Mouse (Mus musculus) kidney, adult 11 months (tissue): ENCODE results near the gene Abhd14a.

Experiments
- DNase-seq: peaks from one replicate; pipeline ENCODE4 v3.0.0; 2022

The Abhd14a gene

DNA sequence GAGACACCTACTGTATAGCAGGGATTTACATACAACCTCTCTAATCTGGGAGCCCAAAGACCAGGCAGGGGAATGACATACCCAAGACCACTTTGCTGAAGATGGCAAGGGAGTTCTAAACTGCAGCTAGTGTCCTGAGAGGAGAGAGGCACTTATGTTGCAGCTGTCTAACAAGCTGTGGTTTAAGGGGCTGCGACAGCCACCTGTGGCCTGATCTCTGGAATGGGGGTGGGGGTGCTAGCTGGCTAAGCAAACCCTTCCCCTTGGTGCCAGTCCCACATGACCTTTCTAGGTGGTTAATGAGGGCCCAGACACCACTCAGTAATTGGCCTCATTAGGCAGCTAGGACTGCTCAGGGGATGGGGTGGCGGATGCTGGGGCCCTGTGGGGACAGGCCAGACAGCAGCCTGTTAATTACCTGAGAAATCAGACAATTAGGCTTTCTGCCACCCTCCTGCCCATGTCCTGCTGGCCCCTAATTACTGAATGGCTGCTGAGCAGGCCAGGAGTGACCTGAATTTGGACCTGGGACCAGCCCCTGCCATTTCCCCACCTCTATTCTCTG is 37.3 kb downstream of the Abhd14a start:
- no peak for DNase-seq

DNA sequence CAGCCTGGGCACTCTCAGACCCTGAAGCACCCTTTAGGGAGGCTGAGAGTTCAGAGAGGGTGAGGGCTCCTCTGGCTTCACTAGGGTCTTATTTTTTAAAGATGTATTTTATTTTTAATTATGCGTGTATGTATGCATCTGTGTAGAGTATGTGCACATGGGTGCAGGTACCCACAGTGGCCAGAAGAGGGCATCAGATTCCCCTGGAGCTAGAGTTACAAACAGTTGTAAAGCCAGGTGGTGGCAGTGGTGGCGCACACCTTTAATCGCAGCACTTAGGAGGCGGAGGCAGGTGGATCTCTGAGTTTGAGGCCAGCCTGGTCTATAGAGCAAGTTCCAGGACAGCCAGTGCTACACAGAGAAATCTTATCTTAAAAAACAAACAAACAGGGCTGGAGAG is 38.4 kb downstream of the Abhd14a start:
- no peak for DNase-seq

DNA sequence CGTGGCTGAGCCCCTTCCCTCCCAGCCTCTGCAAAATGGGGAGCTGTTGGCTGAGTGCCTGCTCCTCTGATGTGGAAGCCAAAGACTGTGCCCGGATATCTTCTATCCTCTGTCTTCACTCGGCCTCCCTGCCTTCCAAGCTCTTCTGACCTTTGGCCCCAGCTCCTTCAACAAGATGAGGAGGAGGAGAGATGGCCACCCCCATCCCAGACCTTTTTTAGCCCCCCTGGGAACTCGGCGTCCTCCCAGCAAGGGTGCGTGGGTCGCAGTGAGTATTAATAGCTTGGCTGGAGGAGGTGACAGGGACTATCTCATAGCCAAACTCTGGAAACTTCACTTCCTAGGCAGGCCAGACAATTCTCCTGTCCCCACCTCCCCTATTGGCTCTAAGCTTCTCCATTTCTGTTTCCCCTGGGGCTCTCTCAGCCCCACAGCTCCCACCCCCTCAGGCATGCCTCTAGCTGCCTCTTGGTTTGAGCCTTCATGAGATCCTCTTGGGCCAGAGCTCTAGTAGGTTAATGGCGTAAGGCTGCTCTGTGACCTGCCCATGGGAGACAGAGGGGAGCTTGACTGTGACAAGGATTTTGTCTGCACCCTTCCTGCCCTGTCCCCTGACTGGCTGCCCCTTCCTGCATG is 40.9 kb downstream of the Abhd14a start:
- DNase-seq, result peak; percentile 40

DNA sequence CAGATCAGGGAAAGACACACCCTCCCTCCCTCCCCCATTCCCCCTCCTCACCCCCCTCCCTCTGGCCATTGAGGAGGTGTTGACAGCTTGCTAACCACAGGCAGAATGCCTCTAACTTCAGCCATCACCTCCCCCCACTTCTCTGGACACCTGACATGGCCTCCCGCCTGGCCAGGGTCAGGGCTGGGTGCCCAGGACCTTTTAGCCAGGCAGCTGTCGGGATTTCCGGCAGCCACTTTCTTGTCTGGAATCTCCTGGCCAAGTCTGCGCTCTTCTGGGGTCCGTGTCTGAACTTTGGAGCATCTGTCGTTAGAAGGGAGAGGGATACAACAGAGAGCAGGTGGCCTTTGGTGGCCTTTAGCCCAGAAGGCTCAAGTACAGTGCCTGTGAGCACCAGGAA is 42.2 kb downstream of the Abhd14a start:
- peak; percentile 43 for DNase-seq

DNA sequence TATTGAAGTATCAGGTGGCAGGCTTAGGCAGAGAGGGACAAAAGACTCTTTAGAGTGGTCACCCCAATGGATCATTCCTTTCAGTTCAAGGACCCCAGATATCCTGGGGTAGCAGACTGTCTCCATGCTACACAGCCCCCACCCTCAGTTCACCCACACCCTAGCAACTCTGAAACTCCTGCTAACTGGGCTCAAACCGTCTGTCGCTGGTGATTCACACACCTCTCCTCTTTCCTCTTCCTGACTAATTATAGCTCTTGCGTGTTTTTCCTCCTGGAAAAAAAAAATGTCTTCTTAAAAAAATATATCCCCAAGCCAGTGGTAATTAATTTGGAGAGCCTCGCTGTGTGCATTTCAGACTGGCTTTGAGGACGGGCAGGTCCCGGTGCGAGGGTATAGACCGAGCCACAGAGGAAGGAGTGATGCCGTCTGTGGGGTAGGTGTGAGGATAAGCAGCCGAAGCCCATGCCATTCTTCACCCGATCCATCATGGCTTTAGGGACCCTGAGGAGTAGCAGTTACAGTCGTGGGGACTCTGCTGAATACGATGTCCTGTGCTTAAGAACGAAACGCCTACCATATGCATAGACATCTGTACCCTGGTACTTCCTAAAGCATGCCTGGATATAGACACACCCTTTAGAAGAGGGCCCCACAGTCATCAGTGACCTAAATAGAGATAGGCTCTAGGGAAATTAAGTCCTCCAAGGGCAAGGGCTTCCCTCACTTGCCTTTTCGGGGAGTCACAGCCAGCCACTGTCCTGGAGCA is 44.7 kb downstream of the Abhd14a start:
- DNase-seq, result no peak

DNA sequence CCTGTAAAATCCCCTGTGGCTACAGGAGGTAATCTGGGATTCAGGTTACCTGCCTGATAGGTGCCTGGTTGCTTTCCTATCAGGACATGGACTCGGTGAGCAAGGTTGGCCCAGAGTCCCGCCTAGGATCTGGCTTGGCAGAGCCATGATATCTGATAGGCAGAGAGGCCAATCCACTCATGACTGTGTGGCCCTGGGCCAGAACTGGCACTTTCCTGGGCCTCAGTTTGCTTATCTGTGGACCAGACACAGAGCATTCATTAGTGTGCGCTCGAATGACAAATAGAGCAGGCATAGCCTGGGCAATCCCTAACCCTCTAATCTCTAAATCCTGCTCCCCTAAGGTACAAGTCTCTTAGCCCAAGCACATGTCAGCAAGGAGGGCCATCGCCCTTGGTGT is 45.3 kb downstream of the Abhd14a start:
- no peak for DNase-seq

DNA sequence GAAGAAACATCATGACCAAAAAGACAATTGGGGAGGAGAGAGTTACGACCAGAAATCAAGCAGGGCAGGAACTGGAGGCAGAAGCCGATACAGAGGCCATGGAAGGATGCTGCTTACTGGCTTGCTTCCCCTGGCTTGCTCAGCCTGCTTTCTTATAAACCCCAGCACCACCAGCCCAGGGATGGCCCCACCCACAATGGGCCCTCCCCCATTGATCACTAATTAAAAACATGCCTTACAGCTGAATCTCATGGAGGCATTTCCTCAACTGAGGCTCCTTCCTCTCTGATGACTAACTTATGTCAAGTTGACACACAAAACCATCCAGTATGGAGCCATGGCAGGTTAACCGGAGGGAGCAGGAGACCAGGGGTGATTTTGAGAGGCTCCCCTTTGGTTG is 47.7 kb downstream of the Abhd14a start:
- DNase-seq, result no peak

DNA sequence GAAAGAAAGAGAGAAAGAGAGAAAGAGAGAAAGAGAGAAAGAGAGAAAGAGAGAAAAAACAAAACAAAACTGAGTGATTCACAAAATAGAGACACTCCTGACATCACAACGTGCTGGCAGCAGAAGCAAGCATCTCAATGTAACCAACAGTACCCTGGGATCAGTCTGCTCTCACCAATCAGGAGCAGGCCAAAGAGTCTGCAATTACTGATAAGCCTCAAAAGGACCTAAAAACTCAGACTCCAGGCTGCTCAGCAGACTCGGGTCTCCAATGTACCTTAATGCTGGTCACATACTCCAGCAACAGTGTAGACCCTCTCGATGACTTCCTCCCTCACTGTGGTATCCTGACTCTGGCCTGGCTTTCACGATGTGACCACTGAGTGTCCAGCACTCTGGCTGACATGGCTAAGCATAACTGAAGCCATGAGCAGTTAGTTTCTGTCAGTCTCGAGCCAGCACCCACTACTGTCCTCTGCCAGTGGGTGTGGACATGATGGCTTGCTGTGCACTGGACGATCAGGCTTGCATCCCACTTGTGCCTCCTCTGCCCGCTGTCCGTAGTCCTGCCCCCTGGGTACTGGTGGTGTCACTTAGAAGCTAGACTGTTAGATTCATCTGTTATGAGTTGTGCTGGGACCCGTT is 48.7 kb downstream of the Abhd14a start:
- no peak for DNase-seq

DNA sequence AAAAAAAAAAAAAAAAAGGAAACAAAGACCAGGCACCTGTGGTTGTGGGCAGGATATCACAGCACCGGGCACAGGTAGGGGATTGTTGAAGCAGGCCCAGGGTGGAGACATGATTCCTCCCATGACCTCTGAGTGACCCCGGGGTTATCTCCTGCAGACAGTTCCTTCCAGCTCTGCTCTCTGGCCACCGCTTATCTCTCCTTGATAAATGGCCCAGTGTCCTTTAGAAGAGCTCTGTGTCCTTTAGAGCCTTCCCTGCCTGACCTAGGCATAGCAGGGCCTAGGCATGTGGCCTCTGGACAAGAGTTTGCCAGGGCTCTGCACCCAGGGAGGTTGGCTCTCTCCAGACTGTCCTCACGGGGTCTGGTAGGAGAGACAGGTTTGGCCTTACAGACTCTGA is 49.7 kb downstream of the Abhd14a start:
- no peak for DNase-seq

DNA sequence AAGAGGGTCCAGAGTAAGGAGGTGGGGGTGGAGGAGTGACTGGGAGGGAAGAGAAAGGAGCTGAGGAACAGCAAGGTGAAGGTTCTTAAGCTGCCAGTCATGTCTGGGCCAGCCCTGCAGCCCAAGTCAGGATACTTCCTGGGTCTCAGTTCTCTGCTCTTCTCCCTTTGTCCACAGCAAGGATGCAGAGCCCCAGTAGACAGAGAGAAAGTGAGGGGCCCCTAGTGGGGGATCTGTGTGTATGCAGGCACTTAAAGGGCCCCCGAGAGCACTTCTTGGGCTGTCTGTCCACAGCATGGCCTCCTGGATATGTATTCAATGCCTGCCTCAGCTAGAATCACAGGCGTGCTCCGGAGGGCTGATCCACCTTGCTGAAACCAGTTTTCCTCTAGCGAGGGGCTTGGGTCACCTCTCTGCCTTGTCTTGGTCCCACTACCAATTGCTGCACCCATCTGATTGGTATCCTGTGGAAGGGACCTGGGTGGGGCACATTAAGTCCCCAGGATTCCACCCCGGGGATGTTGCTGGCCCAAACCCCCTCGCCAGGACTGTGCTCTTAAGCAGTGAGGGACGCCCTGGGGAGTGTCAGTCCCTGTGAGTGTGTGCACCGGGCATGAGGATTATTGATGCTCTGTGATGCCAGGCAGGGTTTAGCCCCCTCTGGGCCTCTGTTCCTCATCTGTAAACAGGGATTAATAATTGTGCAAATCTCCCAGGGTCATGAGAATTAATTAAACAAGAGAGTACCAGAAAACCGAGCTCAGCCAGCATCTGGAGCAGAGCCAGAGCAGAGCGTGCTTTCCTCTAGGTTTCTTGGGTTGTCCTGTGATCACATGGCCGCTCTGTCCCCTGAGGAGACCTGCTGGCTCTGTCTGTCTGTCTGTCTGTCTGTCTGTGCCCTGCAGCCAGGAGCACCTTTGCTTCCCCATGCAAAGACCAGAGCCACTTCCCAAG is 52.6 kb downstream of the Abhd14a start:
- DNase-seq, result peak; percentile 50

DNA sequence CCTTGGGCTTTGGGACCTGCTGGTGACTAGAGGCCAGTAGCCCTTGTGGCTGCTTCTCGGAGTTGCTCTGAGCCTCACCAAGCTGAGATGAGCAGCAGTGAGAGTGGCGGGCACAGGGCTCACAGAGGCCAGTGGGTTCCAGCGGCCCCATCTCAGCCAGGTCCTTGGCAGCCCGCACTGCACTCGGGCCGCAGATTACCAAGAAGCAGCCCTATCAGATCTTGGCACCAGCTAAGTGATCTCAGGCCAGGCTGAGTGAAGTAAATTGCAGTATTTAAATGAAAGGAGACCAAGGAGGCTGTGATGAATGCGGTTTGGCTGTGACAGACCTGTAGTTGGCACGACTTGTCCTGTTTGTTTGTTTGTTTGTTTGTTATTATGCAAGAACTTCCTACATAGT is 53.9 kb downstream of the Abhd14a start:
- DNase-seq, result no peak

DNA sequence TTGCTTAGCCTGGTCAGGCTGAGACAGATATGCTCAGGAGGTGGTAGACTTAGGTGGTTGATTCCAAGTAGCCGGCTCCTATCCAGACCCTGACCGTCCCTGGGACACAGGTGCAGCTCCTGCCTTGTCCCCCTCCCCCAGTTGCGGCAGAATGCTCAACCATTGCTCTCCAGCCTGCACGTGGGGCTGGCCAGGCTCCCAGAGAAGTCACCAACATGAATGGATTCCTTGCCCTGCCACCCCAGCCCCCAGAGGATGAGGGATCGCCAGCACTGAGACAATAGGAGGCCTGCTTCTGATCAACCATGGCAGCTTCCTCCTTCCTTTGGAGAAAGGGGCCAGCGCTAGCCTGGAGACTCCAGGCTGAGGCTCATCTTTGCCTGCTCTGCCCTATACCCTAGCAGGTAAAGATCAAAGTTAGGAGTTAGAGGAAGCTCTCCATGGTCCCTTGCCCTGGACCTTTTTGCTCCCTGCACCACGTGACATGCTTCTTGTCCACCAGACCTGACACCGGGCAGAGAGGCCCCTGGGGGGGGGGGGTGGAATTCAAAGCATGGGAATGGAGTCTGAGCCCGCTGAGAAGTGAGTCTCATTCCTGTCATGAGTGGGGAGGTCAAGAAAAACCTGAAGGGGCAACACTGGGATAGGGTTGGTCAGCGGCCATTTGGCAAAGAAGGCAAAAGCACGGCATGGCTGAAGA is 54.5 kb downstream of the Abhd14a start:
- no peak for DNase-seq
